Mouse (Mus musculus) Muller cell, postnatal 12 days (primary cell): ENCODE data around the gene Ttll8.

Experiments used
- DNase-seq: peaks from one replicate; pipeline ENCODE4 v3.0.0-alpha.2; 2015; ENCODE audit errors: inconsistent ontology term

Gene Ttll8

GRCm38 (mm10) chr15:88882851-88883250, 71.4 kb downstream of the Ttll8 start:
- no peak for DNase-seq

- no peak for DNase-seq
Measured at GRCm38 (mm10) chr15:88881253-88882044, 72.8 kb downstream of the Ttll8 start.

GRCm38 (mm10) chr15:88877021-88877400, 77.2 kb downstream of the Ttll8 start:
- no peak for DNase-seq

GRCm38 (mm10) chr15:88876155-88877020, 77.8 kb downstream of the Ttll8 start:
- DNase-seq = peak; percentile 76

GRCm38 (mm10) chr15:88875625-88876081, 78.6 kb downstream of the Ttll8 start:
- DNase-seq = no peak

GRCm38 (mm10) chr15:88874477-88874876, 79.7 kb downstream of the Ttll8 start:
- no peak for DNase-seq

GRCm38 (mm10) chr15:88874061-88874460, 80.2 kb downstream of the Ttll8 start:
- no peak for DNase-seq

- DNase-seq = no peak
Measured at GRCm38 (mm10) chr15:88870418-88871185, 83.6 kb downstream of the Ttll8 start.

- no peak for DNase-seq
Measured at GRCm38 (mm10) chr15:88868024-88868742, 86.0 kb downstream of the Ttll8 start.

- peak; percentile 54 for DNase-seq
Measured at GRCm38 (mm10) chr15:88867368-88868023, 86.7 kb downstream of the Ttll8 start.

- DNase-seq = no peak
Measured at GRCm38 (mm10) chr15:88866934-88867356, 87.3 kb downstream of the Ttll8 start.

- DNase-seq = no peak
Measured at GRCm38 (mm10) chr15:88865888-88866695, 88.1 kb downstream of the Ttll8 start.

- no peak for DNase-seq
Measured at GRCm38 (mm10) chr15:88865061-88865460, 89.2 kb downstream of the Ttll8 start.

- DNase-seq = no peak
Measured at GRCm38 (mm10) chr15:88864270-88865030, 89.8 kb downstream of the Ttll8 start.

- DNase-seq = peak; percentile 95
Measured at GRCm38 (mm10) chr15:88863695-88864231, 90.5 kb downstream of the Ttll8 start.

GRCm38 (mm10) chr15:88862881-88863694, 91.1 kb downstream of the Ttll8 start:
- DNase-seq = peak; percentile 69

- peak; percentile 100 for DNase-seq
Measured at GRCm38 (mm10) chr15:88861772-88862622, 92.2 kb downstream of the Ttll8 start, which contains the start of gene Pim3. TSS of gene Pim3 (plus strand) at chr15:88862186.
